Mouse (Mus musculus) heart, postnatal 36 days (tissue): ENCODE data around the gene Ddx41. TPM values are rescaled to one million over a fixed set of nuclear protein-coding genes. Genes with fewer than 3 reads are reported as not detected.

Source experiments
- DNase-seq, 2 experiments: peaks; one replicate each; pipeline ENCODE4 v3.0.0; 2021 to 2022
- intact Hi-C: fragments of 180-260 bp; cut with DNase I; formaldehyde crosslinking; loops from one replicate; pipeline ENCODE4 v1.15.1; 2025
- microRNA-seq, 2 experiments: library from miRNA; unstranded; fragments of <30 nt; microRNA quantifications; one replicate each; pipeline ENCODE4 v1.2.0; 2021; ENCODE audit warnings: borderline number of aligned reads in 2 of 2
- total RNA-seq, 2 experiments: library from RNA; stranded (reverse); gene quantifications; 2 replicates each; pipeline ENCODE4 v1.2.3; 2021

The Ddx41 gene
- total RNA-seq, 2 experiments from 2014 or later = 14.4 to 14.7 TPM

- DNase-seq = no peak
- intact Hi-C loops = no loop called here
Measured at GRCm38 (mm10) chr13:55483071-55483470, 53.4 kb downstream of the Ddx41 start.

- intact Hi-C loops = no loop called here
- DNase-seq = no peak
Measured at GRCm38 (mm10) chr13:55482542-55482941, 53.9 kb downstream of the Ddx41 start.

Small RNAs within 50 kb of the gene (microRNA-seq; reads per million reads assigned to microRNA genes)
- gene Mir6945 = 2.0 to 5.1 reads per million in 2 experiments

Other genes with a start within 250 kb of the Ddx41 start
- 10 to 100 TPM; 46.7 to 52.5 TPM for gene Prelid1, start 216.2 kb downstream of the Ddx41 start, total RNA-seq
- 10 to 100 TPM; 39.2 to 40.5 TPM for gene Rab24, start 214.7 kb downstream of the Ddx41 start, total RNA-seq
- gene Mxd3, start 206.8 kb downstream of the Ddx41 start, total RNA-seq = under 1 TPM; 0.33 to 0.53 TPM
- 10 to 100 TPM; 47.7 to 48.1 TPM for gene Lman2, start 173.9 kb downstream of the Ddx41 start, total RNA-seq
- gene Rgs14, start 166.9 kb downstream of the Ddx41 start, total RNA-seq = 1 to 10 TPM in 1 of 2 experiments, under 1 TPM in 1; 0.47 to 1.0 TPM
- gene Slc34a1, start 138.5 kb downstream of the Ddx41 start, total RNA-seq = not detected
- not detected for gene Pfn3, start 121.4 kb downstream of the Ddx41 start, total RNA-seq
- not detected for gene F12, start 109.9 kb downstream of the Ddx41 start, total RNA-seq
- 10 to 100 TPM; 17.6 to 18.1 TPM for gene Grk6, start 91.6 kb downstream of the Ddx41 start, total RNA-seq
- under 1 TPM; 0.58 to 0.70 TPM for gene Prr7, start 72.4 kb downstream of the Ddx41 start, total RNA-seq
- gene Dbn1, start 48.5 kb downstream of the Ddx41 start, total RNA-seq = 1 to 10 TPM; 9.4 to 9.6 TPM
- gene Pdlim7, start 23.0 kb downstream of the Ddx41 start, total RNA-seq = 10 to 100 TPM; 49.3 to 49.9 TPM
- gene Dok3, start 7.4 kb downstream of the Ddx41 start, total RNA-seq = 1 to 10 TPM; 2.2 to 2.7 TPM
- gene Fam193b, start 34.5 kb upstream of the Ddx41 start, total RNA-seq = 10 to 100 TPM; 13.7 to 18.1 TPM
- gene Tmed9, start 37.1 kb upstream of the Ddx41 start, total RNA-seq = 10 to 100 TPM; 85.3 to 86.2 TPM
- gene B4galt7, start 63.2 kb upstream of the Ddx41 start, total RNA-seq = 1 to 10 TPM; 9.0 to 9.7 TPM
- gene Caml, start 86.3 kb upstream of the Ddx41 start, total RNA-seq = 10 to 100 TPM; 12.5 TPM
- gene Ddx46, start 98.4 kb upstream of the Ddx41 start, total RNA-seq = 10 to 100 TPM; 21.4 to 23.2 TPM
- 10 to 100 TPM; 39.6 to 45.0 TPM for gene B230219D22Rik, start 156.5 kb upstream of the Ddx41 start, total RNA-seq
- 10 to 100 TPM; 42.6 to 45.8 TPM for gene Txndc15, start 178.0 kb upstream of the Ddx41 start, total RNA-seq
- gene Pcbd2, start 190.7 kb upstream of the Ddx41 start, total RNA-seq = 10 to 100 TPM; 45.2 to 49.6 TPM
- not detected for gene Catsper3, start 247.9 kb upstream of the Ddx41 start, total RNA-seq